Mouse (Mus musculus) frontal cortex, postnatal 14 days (tissue): ENCODE measurements around the gene Apaf1.

Experiments used
- DNase-seq, 2 experiments: peaks; one replicate each; pipeline ENCODE4 v3.0.0; 2022; ENCODE audit warnings: low spot score in 2 of 2

The Apaf1 gene

DNA sequence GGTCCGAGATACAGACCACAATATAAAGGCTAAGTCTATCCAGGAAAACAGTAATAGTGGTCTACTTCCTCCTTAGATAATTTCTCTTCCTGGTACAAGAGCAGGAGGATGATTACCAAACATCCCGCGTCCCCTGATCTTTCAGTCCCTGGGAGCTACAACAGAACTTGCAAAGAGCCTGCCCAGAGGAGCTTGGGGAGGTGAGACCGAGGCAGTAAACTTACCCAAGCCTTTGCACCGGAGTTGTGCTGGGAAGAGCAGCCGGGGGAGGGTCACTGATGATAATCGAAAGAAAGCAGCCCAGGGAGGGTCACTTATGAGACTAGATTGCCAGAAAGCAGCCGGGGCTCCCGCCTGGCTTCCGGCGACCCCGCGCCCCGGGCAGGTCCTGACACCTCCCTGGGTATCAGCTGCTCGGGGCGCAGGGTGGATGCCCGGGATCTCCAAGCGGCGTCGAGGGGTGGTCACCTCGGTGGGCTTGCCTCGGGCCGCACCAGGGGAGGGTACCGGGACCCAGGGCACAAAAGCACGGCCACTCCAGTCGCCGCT, 537 bp downstream of the Apaf1 start:
- no peak for DNase-seq

GRCm38 (mm10) chr10:91080540-91080939, 2.0 kb downstream of the Apaf1 start:
- no peak for DNase-seq

DNA sequence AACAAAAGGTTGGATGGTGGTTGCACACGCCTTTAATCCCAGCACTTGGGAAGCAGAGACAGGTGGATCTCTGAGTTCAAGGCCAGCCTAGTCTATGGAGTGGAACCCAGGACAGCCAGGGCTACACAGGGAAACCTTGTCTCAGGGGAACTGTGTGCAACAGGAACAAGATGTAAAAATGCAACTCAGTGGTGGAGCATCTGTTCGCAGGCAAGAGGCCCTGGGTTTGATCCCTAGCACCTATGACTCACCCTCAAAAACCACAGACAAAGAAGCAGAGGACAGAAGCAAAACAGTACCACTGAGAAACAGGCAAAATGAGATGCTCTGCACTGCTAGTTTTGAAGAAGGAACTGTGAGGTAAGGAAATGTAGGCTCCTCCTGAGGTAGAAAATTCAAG, 5.9 kb downstream of the Apaf1 start:
- DNase-seq: no peak

- no peak for DNase-seq
Measured at GRCm38 (mm10) chr10:91073345-91073744, 9.2 kb downstream of the Apaf1 start.

DNA sequence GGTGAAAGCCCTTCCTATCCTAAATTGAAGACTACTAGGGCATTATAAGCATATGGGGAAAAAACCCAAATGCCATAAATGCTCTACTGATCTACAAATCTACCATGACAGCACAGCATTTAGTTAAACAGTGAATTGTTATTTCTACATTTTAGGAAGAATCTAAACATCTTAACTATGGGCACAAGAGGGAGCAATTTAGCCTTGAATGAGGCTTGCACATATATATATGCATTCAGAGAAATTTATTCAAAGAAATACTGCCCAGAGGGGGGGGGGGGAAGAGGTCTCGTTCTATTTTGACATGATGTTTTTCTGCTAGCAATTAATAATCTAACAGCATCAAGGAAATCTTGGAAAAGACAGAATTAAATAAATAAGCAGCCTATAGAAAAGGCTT, 10.8 kb downstream of the Apaf1 start:
- DNase-seq: no peak

DNA sequence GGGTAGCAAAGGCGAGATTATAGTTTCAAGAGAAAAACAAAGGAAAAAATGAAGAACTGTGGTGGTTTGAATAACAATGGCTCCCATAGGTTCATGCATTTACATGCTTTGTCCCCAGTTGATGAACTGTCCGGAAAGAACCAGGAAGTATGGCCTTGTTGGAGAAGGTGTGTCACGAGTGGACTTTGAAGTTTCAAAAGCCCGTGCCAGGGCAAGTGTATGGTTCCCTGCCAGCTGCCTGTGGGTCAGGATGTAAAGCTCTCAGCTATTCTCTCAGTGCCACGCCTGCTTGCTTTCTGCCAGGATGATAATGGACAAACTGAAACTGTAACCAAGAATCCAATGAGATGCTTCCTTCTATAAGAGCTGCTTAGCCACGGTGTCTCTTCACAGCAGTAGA, 20.2 kb downstream of the Apaf1 start:
- no peak for DNase-seq

DNA sequence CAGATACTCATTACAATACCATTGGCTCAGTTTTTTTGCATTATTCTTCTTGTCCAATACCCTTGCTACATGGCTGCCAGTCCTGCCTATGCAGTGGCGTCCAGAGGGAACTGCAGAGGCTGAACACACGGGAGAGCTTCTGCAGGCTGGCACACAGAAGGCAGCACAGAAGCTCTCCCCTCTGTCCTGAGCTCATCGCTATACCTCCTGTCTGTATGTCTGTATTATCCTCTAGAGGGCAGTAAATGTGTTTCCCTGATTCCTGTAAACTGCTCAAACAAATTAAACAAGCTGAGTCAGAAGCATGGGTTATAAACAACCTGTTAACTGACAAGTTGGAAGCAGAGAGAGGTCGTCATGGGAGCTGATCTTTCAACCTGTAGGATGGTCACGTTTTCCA, 21.8 kb downstream of the Apaf1 start:
- no peak for DNase-seq

DNA sequence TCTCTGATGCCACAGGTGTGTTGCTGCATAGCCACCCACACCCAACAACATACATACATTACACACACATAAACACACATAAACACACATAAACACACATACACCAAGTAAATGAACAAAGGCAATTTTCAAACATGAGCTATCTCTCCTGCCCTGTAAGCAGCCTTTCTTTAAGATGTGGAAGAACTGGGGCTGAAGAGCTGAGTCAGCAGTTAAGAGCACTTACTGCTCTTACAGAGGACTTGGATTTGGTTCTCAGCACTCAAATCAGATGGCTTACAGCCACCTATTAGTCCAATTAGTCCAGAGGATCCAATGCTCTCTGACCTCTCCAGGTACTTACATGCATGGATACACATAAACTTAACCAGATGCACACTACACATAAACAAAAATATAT, 29.8 kb downstream of the Apaf1 start:
- DNase-seq: no peak

GRCm38 (mm10) chr10:91051156-91051555, 31.4 kb downstream of the Apaf1 start:
- DNase-seq: no peak

DNA sequence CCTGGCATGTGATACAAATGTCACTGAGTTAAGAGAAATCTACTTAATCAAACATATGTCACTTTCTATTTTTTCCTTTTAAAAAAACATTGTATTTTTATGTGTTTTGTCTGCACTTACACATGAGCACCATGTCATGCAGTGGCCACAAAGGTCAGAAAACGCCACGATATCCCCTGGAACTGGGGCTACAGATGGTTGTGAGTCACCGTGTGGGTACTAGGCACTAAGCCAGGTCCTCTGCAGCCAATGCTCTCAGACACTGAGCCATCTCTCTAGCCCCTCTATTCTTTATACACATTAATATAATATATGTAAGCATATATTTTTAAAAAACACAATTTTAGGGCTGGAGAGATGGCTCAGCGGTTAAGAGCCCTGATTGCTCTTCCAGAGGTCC, 32.9 kb downstream of the Apaf1 start:
- no peak for DNase-seq

- DNase-seq: peak; percentile 43 to 52
Measured at GRCm38 (mm10) chr10:91033942-91034341, 48.6 kb downstream of the Apaf1 start.

GRCm38 (mm10) chr10:91032399-91032798, 50.2 kb downstream of the Apaf1 start:
- DNase-seq: peak; percentile 68 to 87

DNA sequence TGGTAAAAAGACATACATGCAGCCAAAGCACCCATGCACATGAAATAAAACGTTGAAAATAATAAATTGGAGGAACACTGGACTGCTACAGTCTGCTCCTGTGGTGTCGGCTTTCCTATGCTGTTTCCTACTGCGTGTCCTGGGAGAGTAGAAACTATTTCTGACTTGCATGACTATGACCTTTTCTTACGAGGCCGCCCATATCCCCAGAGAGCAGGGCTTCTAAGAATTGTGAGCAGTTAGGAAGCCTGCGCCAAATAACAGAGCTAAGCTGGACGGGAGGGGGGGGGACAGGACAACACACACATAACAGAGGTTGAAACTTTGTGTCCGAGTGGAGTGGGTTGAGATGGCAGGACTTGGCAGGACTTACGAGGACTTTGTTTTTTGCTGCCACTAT, 51.4 kb downstream of the Apaf1 start:
- no peak for DNase-seq

GRCm38 (mm10) chr10:91029002-91029539, 53.5 kb downstream of the Apaf1 start:
- no peak for DNase-seq

DNA sequence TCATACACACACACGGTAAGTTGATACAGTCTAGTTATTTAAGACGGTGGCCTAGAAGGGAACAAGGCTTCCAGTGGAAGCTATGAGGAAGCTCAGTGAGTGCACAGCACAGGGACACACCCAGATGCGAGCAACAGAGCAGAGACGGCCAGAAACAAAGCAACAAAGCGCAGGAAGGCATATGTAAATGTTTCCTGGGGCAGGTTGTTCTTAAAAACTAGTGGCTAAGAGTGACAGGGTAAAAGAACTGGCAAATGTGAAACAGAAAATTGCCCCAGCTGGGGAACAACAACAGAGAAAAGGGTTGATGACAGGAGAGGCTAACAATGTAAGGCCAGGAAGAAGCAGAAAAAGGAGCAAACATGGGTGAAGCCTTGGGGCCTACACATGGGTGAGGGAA, 54.6 kb downstream of the Apaf1 start:
- DNase-seq: no peak

GRCm38 (mm10) chr10:91027468-91027867, 55.1 kb downstream of the Apaf1 start:
- no peak for DNase-seq

DNA sequence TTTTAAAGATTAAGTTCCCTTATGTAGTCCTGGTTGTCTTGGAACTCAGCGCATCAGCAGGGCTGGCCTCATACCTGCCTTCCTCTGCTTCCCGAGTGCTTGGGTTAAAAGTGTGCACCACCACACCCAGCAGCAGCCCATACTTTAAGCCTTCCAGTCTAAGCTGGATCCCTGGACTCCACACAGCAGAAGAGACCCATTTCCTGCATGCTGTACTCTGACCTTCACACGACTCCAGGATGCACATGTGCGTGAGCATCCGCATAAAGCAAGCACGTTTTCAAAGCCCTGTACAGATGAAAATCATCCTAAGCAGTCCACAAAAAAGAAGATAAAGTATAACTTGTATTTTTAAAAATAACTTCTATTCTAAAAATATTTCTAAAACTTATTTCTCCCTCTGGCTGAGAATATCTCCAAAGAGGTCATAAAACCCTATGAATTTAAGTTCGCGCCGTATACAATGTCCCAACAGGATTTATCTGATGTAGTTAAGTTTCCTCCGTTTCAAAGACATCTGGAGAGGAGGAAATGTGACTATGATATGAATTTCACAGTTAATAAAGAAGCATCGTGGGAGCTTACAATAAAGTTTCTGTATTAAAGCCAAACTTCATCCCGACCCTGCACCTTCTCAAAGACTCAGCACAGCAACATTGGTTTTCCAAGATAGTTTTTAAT, 76.6 kb downstream of the Apaf1 start:
- DNase-seq: no peak

DNA sequence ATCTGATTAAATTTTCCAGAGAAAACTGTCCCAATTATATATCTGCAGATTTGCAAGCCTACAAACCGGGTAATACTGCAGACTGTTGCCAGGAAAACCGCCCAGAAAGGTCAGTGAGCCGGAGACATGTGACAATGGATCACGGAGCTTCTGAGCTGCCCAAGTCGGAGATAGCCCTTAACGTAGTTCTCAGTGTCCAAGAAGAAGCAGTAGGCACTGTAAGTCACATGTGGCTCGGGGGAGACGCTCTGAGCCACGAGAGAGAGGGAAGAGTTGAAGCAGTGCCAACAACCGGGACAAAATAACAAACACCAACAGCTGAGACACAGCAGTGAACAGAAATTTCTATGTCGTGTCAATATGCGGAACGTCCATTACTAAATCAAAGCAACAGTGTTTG, 81.1 kb downstream of the Apaf1 start:
- DNase-seq: no peak

DNA sequence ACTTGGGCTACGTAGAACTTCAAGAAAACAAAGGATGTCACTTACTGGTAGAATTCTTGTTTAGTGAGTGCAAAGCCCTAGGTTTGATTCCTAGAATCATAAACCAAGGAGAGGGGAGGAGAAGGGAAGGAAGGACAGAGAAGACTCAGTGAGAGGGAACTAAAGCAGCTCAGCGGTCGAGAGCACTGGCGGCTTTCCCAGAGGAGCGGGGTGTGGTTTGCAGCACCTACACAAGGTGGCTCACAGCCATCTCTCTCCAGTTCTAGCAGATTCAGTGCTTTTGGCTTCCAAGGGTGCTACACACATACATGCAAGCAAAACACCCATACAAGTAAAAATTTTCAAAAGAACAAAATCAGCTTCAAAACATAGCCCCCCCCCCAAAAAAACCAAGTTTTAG, 82.7 kb downstream of the Apaf1 start:
- no peak for DNase-seq

- DNase-seq: no peak
Measured at GRCm38 (mm10) chr10:90993869-90994268, 88.7 kb downstream of the Apaf1 start.

DNA sequence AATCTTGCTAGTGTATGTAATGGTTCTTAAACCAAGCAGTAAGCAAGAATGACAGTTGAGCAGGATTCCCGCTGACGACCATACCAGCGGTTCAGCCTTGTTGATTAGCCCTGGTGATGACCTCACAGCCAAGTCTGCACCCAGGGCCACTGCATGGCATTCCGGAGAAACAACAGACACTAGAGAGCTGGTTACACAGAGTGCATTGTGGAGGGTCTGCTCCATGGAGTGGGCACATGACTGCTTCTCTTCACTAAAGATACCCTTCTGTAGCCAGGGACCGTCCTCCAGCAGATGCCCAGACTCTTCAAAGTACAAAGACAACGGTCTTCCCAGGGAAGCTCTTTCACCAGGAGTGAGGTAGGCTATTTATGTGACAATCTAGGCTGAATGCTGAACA, 90.3 kb downstream of the Apaf1 start:
- no peak for DNase-seq

GRCm38 (mm10) chr10:90990340-90990739, 92.2 kb downstream of the Apaf1 start:
- no peak for DNase-seq

- no peak for DNase-seq
Measured at GRCm38 (mm10) chr10:90983046-90983445, 99.5 kb downstream of the Apaf1 start.

GRCm38 (mm10) chr10:90981811-90982210, 100.8 kb downstream of the Apaf1 start:
- no peak for DNase-seq
